Mouse (Mus musculus) left cerebral cortex, postnatal 25 days (tissue): ENCODE measurements around the gene Txndc9. TPM values are rescaled to one million over a fixed set of nuclear protein-coding genes. Genes with fewer than 3 reads are reported as not detected.
"Not testable (repeated sequence)": the region's sequence is repeated elsewhere in the genome, so short reads cannot be mapped to it uniquely, and the experiment has no call there.

Source experiments
- DNase-seq, 2 experiments: peaks; one replicate each; pipeline ENCODE4 v3.0.0; 2022; ENCODE audit warnings: low spot score in 2 of 2, mixed read lengths in 1 of 2
- intact Hi-C: fragments of 180-260 bp; cut with DNase I; formaldehyde crosslinking; loops from one replicate; pipeline ENCODE4 v1.15.1; 2025
- total RNA-seq, 2 experiments: library from RNA; stranded (reverse); gene quantifications; 2 replicates each; pipeline ENCODE4 v1.2.3; 2021

The Txndc9 gene
- total RNA-seq, 2 experiments from 2014 or later: 55.9 to 63.2 TPM

- intact Hi-C loops: no loop called here
- DNase-seq: no peak
Observed at GRCm38 (mm10) chr1:37984326-37984725, 13.4 kb downstream of the Txndc9 start.

- intact Hi-C loops: no loop called here
- DNase-seq: no peak
Observed at GRCm38 (mm10) chr1:37977303-37977702, 20.4 kb downstream of the Txndc9 start.

GRCm38 (mm10) chr1:37976666-37977065 lies 21.0 kb downstream of the Txndc9 start:
- intact Hi-C loops, DNase-seq: not testable (repeated sequence)

- intact Hi-C loops: loop anchor here (5.0 kb wide), 1 partner anchor 34 kb away; no protein-coding TSS in a partner anchor
Observed at GRCm38 (mm10) chr1:37971520-37971919, 26.2 kb downstream of the Txndc9 start.

GRCm38 (mm10) chr1:37968746-37969145 lies 28.9 kb downstream of the Txndc9 start:
- DNase-seq: no peak
- intact Hi-C loops: no loop called here

More at GRCm38 (mm10) chr1:37971520-37971919, 26.2 kb downstream of the Txndc9 start:
- DNase-seq: no peak

GRCm38 (mm10) chr1:37965571-37965970 lies 32.1 kb downstream of the Txndc9 start:
- no peak for DNase-seq
- intact Hi-C loops: no loop called here

- intact Hi-C loops: no loop called here
- DNase-seq: peak; percentile 13 to 37
Observed at GRCm38 (mm10) chr1:37959486-37959885, 38.2 kb downstream of the Txndc9 start.

GRCm38 (mm10) chr1:37958516-37958915 lies 39.2 kb downstream of the Txndc9 start:
- DNase-seq: no peak
- intact Hi-C loops: no loop called here

GRCm38 (mm10) chr1:37957659-37958058 lies 40.0 kb downstream of the Txndc9 start, which contains the start of gene Lyg1:
Lyg1 (minus strand) TSS chr1:37957759.
- no peak for DNase-seq
- intact Hi-C loops: no loop called here

GRCm38 (mm10) chr1:37956690-37957431 lies 40.8 kb downstream of the Txndc9 start:
- intact Hi-C loops: no loop called here

GRCm38 (mm10) chr1:37955251-37955650 lies 42.4 kb downstream of the Txndc9 start:
- no peak for DNase-seq
- intact Hi-C loops: no loop called here

More at GRCm38 (mm10) chr1:37956690-37957431, 40.8 kb downstream of the Txndc9 start:
- DNase-seq: peak; percentile 2 to 44

- no peak for DNase-seq
- intact Hi-C loops: no loop called here
Observed at GRCm38 (mm10) chr1:37954786-37955185, 42.9 kb downstream of the Txndc9 start.

GRCm38 (mm10) chr1:37948906-37949305 lies 48.8 kb downstream of the Txndc9 start:
- no peak for DNase-seq
- intact Hi-C loops: no loop called here

Other genes starting within 250 kb of the Txndc9 start
- 10 to 100 TPM; 19.7 to 24.6 TPM for gene Tsga10, start 131.5 kb downstream of the Txndc9 start, total RNA-seq
- gene Lipt1, start 126.2 kb downstream of the Txndc9 start, total RNA-seq: 10 to 100 TPM in 1 of 2 experiments, 1 to 10 TPM in 1; 7.3 to 10.0 TPM
- gene Mitd1, start 107.5 kb downstream of the Txndc9 start, total RNA-seq: 10 to 100 TPM; 11.2 to 12.2 TPM
- gene Mrpl30, start 107.4 kb downstream of the Txndc9 start, total RNA-seq: 100 to 1,000 TPM; 140 to 152 TPM
- gene Lyg2, start 81.4 kb downstream of the Txndc9 start, total RNA-seq: not detected
- not detected for gene Lyg1, start 40.1 kb downstream of the Txndc9 start, total RNA-seq
- gene Eif5b, start 117 bp upstream of the Txndc9 start, total RNA-seq: 10 to 100 TPM; 40.0 to 40.2 TPM
- 10 to 100 TPM; 29.3 to 36.7 TPM for gene Rev1, start 131.9 kb upstream of the Txndc9 start, total RNA-seq